ENCODE assay signal across 8 mouse cellular contexts in genomic region chr5:143047586-143047985, GRCm38 (mm10).
DNase-seq lines count a peak whose midpoint lies in the region; ATAC-seq and TF ChIP-seq lines count a peak whose summit lies in the region.
"Had no signal": no experiment of that assay in that cellular context is flagged by ENCODE, and none has a peak within 500 bp of the region (broad histone marks: within the 10 kb centered on the region; RNA-seq: fewer than 3 reads in every experiment).

No protein-coding gene starts in this region.

- WGBS in kidney, embryonic 16.5 days = 92% methylated on average over 1 of the region's 1 CpGs
- 75% methylated on average over 1 of the region's 1 CpGs for WGBS in embryonic facial prominence, embryonic 13.5 days
- 97% methylated on average over 1 of the region's 1 CpGs for WGBS in hindbrain, embryonic 15.5 days

- no peak overlapping the region for H3ac ChIP-seq in myocyte (ENCODE audit: control insufficient read depth, insufficient read length)

- ATAC-seq in kidney, embryonic 16.5 days (ENCODE audit: low FRiP score, low TSS enrichment) = no peak
- ATAC-seq in embryonic facial prominence, embryonic 13.5 days (ENCODE audit: insufficient number of reproducible peaks, insufficient read depth, low FRiP score, low TSS enrichment, low read depth) = no peak
- no peak for ATAC-seq in hindbrain, embryonic 15.5 days (ENCODE audit: low FRiP score, low read depth)

- no peak for TF ChIP-seq POLR2A in myocyte (IDR thresholded peaks at IDR 0.05; ENCODE audit: insufficient read length, low read depth)

- H3K4me2 ChIP-seq in kidney, embryonic 16.5 days (replicated peaks; ENCODE audit: low read depth, low read length) = no peak overlapping the region
- H3K4me2 ChIP-seq in embryonic facial prominence, embryonic 13.5 days = no peak overlapping the region
- no peak overlapping the region for H3K4me2 ChIP-seq in hindbrain, embryonic 15.5 days
- no peak overlapping the region for H3K4me2 ChIP-seq in myocyte (ENCODE audit: low read depth)

- peaks cover 3% of the 10 kb centered on the region; the same call in 1 of the 2 replicates for H3K36me3 ChIP-seq in kidney, embryonic 16.5 days (ENCODE audit: insufficient read depth, low read length)
- H3K36me3 ChIP-seq in embryonic facial prominence, embryonic 13.5 days = peaks cover 41% of the 10 kb centered on the region
- H3K36me3 ChIP-seq in hindbrain, embryonic 15.5 days = no peaks in the 10 kb centered on the region
- H3K36me3 ChIP-seq in myocyte (ENCODE audit: control insufficient read depth, insufficient read depth) = no peaks in the 10 kb centered on the region

- peaks cover 12% of the 10 kb centered on the region; the same call in 1 of the 2 replicates for H3K4me1 ChIP-seq in kidney, embryonic 16.5 days (ENCODE audit: insufficient read depth, low read length)
- peaks cover 29% of the 10 kb centered on the region for H3K4me1 ChIP-seq in embryonic facial prominence, embryonic 13.5 days
- peaks cover 26% of the 10 kb centered on the region for H3K4me1 ChIP-seq in hindbrain, embryonic 15.5 days (replicated peaks)

- peak overlapping the region; percentile 63; the same call in 1 of the 2 replicates for H3K27ac ChIP-seq in kidney, embryonic 16.5 days (ENCODE audit: low read length)
- peak overlapping the region; percentile 86 for H3K27ac ChIP-seq in embryonic facial prominence, embryonic 13.5 days
- peak overlapping the region; percentile 81 for H3K27ac ChIP-seq in hindbrain, embryonic 15.5 days (replicated peaks)

- H3K27me3 ChIP-seq in kidney, embryonic 16.5 days (ENCODE audit: insufficient read depth, low read length) = no peaks in the 10 kb centered on the region
- H3K27me3 ChIP-seq in embryonic facial prominence, embryonic 13.5 days = no peaks in the 10 kb centered on the region
- H3K27me3 ChIP-seq in hindbrain, embryonic 15.5 days = no peaks in the 10 kb centered on the region
- no peaks in the 10 kb centered on the region for H3K27me3 ChIP-seq in myocyte (ENCODE audit: control insufficient read depth, insufficient read depth, insufficient read length)

- H3K4me3 ChIP-seq in kidney, embryonic 16.5 days (ENCODE audit: low read length) = no peak overlapping the region
- H3K4me3 ChIP-seq in embryonic facial prominence, embryonic 13.5 days = no peak overlapping the region
- no peak overlapping the region for H3K4me3 ChIP-seq in hindbrain, embryonic 15.5 days
- H3K4me3 ChIP-seq in myocyte = no peak overlapping the region

- DNase-seq in kidney, postnatal 4 days = no peak
- DNase-seq in embryo, embryonic 10.5 days (ENCODE audit: low spot score) = no peak
- no peak for DNase-seq in spleen, postnatal 4 days (ENCODE audit: low spot score in 2 of 2)
- DNase-seq: thymus, adult 2 months had no signal

- no peaks in the 10 kb centered on the region for H3K9me3 ChIP-seq in kidney, embryonic 16.5 days (ENCODE audit: low read length)
- no peaks in the 10 kb centered on the region for H3K9me3 ChIP-seq in embryonic facial prominence, embryonic 13.5 days
- no peaks in the 10 kb centered on the region for H3K9me3 ChIP-seq in hindbrain, embryonic 15.5 days

- no peak overlapping the region for H3K9ac ChIP-seq in kidney, embryonic 16.5 days (replicated peaks; ENCODE audit: low read length)
- H3K9ac ChIP-seq in embryonic facial prominence, embryonic 13.5 days = no peak overlapping the region
- no peak overlapping the region for H3K9ac ChIP-seq in hindbrain, embryonic 15.5 days

- no peaks in the 10 kb centered on the region for H3K79me2 ChIP-seq in myocyte (ENCODE audit: control insufficient read depth, insufficient read depth)

TF ChIP-seq in myocyte, 11 proteins besides CTCF, POLR2A, EP300 and RAD21:
- TF ChIP-seq MYOG (IDR thresholded peaks at IDR 0.05; ENCODE audit: control insufficient read depth in 1 of 3, insufficient read depth in 1 of 3, insufficient read length in 2 of 3, low read depth in 2 of 3) (peak in 2 of 3 experiments; percentile 65), MYOD1 (IDR thresholded peaks at IDR 0.05; ENCODE audit: control insufficient read depth in 1 of 3, insufficient read length in 2 of 3, low read depth in 2 of 3) (peak in 1 of 3 experiments; percentile 60), E2F4 (IDR thresholded peaks at IDR 0.05; ENCODE audit: insufficient read depth) (no peak)
